Mouse (Mus musculus): Measurements from ENCODE around the gene Fdps.

DNA sequence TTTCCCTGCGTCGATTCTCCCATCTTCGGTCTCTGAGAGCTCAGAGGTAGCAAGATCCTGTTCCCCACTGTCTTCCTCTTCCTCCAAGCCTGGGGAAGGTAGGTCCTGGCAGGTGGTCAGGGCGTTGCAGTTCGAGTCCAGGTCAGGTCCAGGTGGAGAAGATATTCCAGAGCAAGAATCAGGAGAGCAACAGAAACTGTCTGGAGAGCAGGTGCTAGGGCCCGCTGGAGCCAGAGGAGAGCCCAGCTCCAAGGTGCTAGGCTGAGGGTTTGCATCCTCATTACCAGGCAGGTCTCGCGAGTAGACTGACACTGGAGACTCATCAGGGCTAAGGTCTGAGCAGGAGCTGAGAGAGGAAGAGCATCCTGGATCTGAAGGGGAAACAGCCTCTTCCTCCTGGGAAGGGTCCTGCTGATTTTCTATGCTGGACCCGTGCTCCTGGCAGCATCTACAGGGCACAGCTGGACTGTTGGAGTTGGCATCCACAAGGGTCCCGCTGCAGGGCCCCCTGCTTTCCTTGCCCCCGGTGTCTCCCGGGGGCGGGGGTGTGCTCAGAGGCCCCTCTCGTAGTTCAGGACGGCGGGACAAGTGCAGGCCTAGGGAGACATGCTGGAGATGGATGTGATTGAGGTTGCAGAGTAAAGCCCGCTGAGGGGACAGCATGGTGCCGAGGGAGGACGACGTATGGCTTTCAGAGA is 9.8 kb downstream of the Fdps start:
- TF ChIP-seq CTCF (IDR thresholded peaks at IDR 0.05; ENCODE audit: borderline replicate concordance, insufficient read depth, low read length) (no peak), POLR2A (IDR thresholded peaks at IDR 0.05; ENCODE audit: low read depth, low read length) (no peak)
